Mouse (Mus musculus) skeletal muscle tissue, adult 2 months (tissue): ENCODE results near the gene Nacc2.

Source experiments
- DNase-seq: peaks from one replicate; pipeline ENCODE4 v3.0.0-alpha.2; 2012; ENCODE audit warnings: low read depth, low spot score

Nacc2 gene

GRCm38 (mm10) chr2:26139545-26140206, 16.7 kb upstream of the Nacc2 start:
- DNase-seq: peak; percentile 39

GRCm38 (mm10) chr2:26139034-26139544, 16.1 kb upstream of the Nacc2 start:
- no peak for DNase-seq

GRCm38 (mm10) chr2:26138252-26139033, 15.4 kb upstream of the Nacc2 start:
- no peak for DNase-seq

GRCm38 (mm10) chr2:26134591-26134990, 11.6 kb upstream of the Nacc2 start:
- DNase-seq: no peak

- peak; percentile 94 for DNase-seq
Measured at GRCm38 (mm10) chr2:26132628-26133551, 9.9 kb upstream of the Nacc2 start.

GRCm38 (mm10) chr2:26131327-26131726, 8.3 kb upstream of the Nacc2 start:
- peak; percentile 33 for DNase-seq

- DNase-seq: no peak
Measured at GRCm38 (mm10) chr2:26129962-26130361, 6.9 kb upstream of the Nacc2 start.

- no peak for DNase-seq
Measured at GRCm38 (mm10) chr2:26129346-26129745, 6.3 kb upstream of the Nacc2 start.

GRCm38 (mm10) chr2:26122171-26123078, 595 bp downstream of the Nacc2 start:
- peak; percentile 50 for DNase-seq

GRCm38 (mm10) chr2:26121541-26122083, 1.4 kb downstream of the Nacc2 start:
- DNase-seq: no peak

GRCm38 (mm10) chr2:26119626-26120025, 3.4 kb downstream of the Nacc2 start:
- DNase-seq: no peak

- no peak for DNase-seq
Measured at GRCm38 (mm10) chr2:26119310-26119592, 3.8 kb downstream of the Nacc2 start.

GRCm38 (mm10) chr2:26118584-26119309, 4.3 kb downstream of the Nacc2 start:
- peak; percentile 46 for DNase-seq

GRCm38 (mm10) chr2:26117580-26117979, 5.4 kb downstream of the Nacc2 start:
- no peak for DNase-seq

- DNase-seq: no peak
Measured at GRCm38 (mm10) chr2:26116550-26116949, 6.5 kb downstream of the Nacc2 start.

GRCm38 (mm10) chr2:26115215-26115614, 7.8 kb downstream of the Nacc2 start:
- DNase-seq: no peak

- no peak for DNase-seq
Measured at GRCm38 (mm10) chr2:26108237-26108636, 14.8 kb downstream of the Nacc2 start.

- DNase-seq: no peak
Measured at GRCm38 (mm10) chr2:26107011-26107410, 16.0 kb downstream of the Nacc2 start.

- DNase-seq: no peak
Measured at GRCm38 (mm10) chr2:26106233-26106632, 16.8 kb downstream of the Nacc2 start.

GRCm38 (mm10) chr2:26100296-26100695, 22.7 kb downstream of the Nacc2 start:
- no peak for DNase-seq
